Mouse (Mus musculus): Measurements from ENCODE around the gene Tmod2. TPM values are rescaled to one million over a fixed set of nuclear protein-coding genes. Genes with fewer than 3 reads are reported as not detected.

Gene Tmod2
- polyA plus RNA-seq, 1 experiment from 2014 or later: 28.5 TPM

DNA sequence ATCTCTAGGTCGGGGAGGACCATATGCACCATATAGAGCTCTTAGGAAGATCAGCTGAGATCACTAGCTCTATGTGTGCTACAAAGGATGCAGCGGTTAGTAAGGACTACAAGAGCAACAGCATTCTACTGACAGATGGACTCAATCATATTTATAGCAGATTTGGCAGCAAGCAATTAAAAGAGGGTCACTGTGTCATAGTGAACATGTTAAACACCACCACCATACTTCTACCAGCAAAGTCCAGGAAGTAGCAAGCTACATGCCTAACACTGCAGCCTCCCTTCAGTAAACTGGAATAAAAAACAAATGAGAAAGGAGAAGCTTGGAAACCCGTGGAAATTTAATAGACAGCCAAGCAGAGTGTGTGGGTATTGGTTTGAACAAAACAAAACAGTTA is 5.4 kb upstream of the Tmod2 start:
- WGBS: 67% methylated on average over 3 of the region's 3 CpGs
- H3K27ac ChIP-seq (replicated peaks; ENCODE audit: low read depth, low read length): no peak overlapping the region
- ATAC-seq (ENCODE audit: low read depth) (no peak), DNase-seq (ENCODE audit: low spot score) (no peak)
- no peak overlapping the region for H3K4me3 ChIP-seq (ENCODE audit: low read depth, low read length)
- H3K4me1 ChIP-seq (ENCODE audit: control insufficient read depth, insufficient read depth, low read length): no peaks in the 10 kb centered on the region
- H3K36me3 ChIP-seq (ENCODE audit: control insufficient read depth, insufficient read depth, low read length): no peaks in the 10 kb centered on the region
- H3K9ac ChIP-seq (ENCODE audit: low read depth, low read length): no peak overlapping the region
- H3K9me3 ChIP-seq (ENCODE audit: control insufficient read depth, low read length): no peaks in the 10 kb centered on the region
- no peaks in the 10 kb centered on the region for H3K27me3 ChIP-seq (replicated peaks; ENCODE audit: control insufficient read depth, insufficient read depth, low read length)
- no peak overlapping the region for H3K4me2 ChIP-seq (ENCODE audit: low read depth, low read length)

DNA sequence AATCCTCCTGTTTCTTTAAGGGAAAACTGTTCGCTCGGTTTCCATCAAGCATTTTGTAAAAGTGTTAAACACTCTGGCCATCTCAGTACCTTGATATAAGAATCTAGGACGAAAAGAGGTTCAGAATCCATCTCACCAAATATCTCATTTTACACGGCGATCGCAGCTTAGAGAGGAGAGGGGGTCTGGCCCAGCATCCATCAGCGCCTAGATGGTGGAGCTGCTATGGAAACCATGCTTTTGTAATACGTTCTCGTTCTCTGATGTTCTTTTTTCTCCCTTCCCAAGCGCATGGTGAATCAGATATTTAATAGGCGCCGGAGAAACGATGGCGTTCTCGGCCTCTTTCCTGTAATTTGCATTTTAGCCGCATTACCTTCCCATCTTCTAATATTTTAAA is 1.2 kb downstream of the Tmod2 start:
- DNase-seq (ENCODE audit: low spot score) (no peak), ATAC-seq (ENCODE audit: low read depth) (no peak)
- WGBS: 17% methylated on average over 16 of the region's 16 CpGs
- Histone ChIP-seq H3K27me3 (replicated peaks; ENCODE audit: control insufficient read depth, insufficient read depth, low read length) (no peaks in the 10 kb centered on the region), H3K4me1 (ENCODE audit: control insufficient read depth, insufficient read depth, low read length) (no peaks in the 10 kb centered on the region), H3K4me2 (ENCODE audit: low read depth, low read length) (peak overlapping the region; percentile 85), H3K27ac (replicated peaks; ENCODE audit: low read depth, low read length) (no peak overlapping the region), H3K36me3 (ENCODE audit: control insufficient read depth, insufficient read depth, low read length) (no peaks in the 10 kb centered on the region), H3K9ac (ENCODE audit: low read depth, low read length) (peak overlapping the region; percentile 44), H3K4me3 (ENCODE audit: low read depth, low read length) (peak overlapping the region; percentile 69), H3K9me3 (ENCODE audit: control insufficient read depth, low read length) (no peaks in the 10 kb centered on the region)

DNA sequence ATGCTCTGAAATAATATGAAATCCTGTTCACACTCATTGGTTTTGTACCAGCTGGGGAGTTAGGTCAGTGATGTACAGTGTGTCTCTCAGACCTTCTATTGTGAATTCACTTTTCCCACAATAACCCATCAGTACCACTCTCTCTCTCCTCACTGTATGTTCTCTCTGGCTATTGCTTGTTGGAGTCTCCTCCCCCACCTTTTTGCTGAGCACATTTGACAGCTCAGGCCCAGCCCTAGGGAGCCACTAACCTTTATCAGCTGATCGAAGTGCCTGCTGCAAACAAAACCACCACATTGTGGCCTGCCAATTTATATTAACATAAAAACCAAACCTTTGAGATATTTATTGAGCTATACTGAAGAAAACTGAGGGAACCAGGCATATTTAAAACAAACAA is 1.6 kb downstream of the Tmod2 start:
- 51% methylated on average over 1 of the region's 1 CpGs for WGBS
- DNase-seq (ENCODE audit: low spot score): no peak
- no peak overlapping the region for H3K9ac ChIP-seq (ENCODE audit: low read depth, low read length)
- peak overlapping the region; percentile 85; the same call in 1 of the 2 replicates for H3K4me2 ChIP-seq (ENCODE audit: low read depth, low read length)
- no peaks in the 10 kb centered on the region for H3K9me3 ChIP-seq (ENCODE audit: control insufficient read depth, low read length)
- no peaks in the 10 kb centered on the region for H3K27me3 ChIP-seq (replicated peaks; ENCODE audit: control insufficient read depth, insufficient read depth, low read length)
- no peak overlapping the region for H3K27ac ChIP-seq (replicated peaks; ENCODE audit: low read depth, low read length)
- no peak for ATAC-seq (ENCODE audit: low read depth)
- H3K4me1 ChIP-seq (ENCODE audit: control insufficient read depth, insufficient read depth, low read length): no peaks in the 10 kb centered on the region
- H3K4me3 ChIP-seq (ENCODE audit: low read depth, low read length): peak overlapping the region; percentile 69; the same call in 1 of the 2 replicates
- no peaks in the 10 kb centered on the region for H3K36me3 ChIP-seq (ENCODE audit: control insufficient read depth, insufficient read depth, low read length)

DNA sequence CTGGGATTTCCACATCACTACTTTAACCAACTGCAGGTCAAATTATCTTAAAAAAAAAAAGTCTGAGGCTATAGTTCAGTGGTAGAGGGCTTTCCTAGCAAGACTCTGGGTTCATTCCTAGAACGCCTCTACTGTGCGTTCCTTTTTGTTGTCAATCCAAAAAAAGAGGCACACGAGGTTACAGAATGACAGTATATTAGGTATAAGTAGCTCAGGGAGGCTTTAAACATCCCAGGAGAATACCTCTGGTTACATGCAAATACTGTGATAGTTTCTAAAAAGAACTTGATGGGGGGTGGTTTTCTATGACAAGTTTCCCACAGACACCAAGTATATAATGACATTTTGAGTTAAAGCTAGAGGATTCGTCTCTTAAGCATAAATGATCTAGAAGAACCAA is 3.6 kb downstream of the Tmod2 start:
- Histone ChIP-seq H3K4me2 (ENCODE audit: low read depth, low read length) (no peak overlapping the region), H3K4me1 (ENCODE audit: control insufficient read depth, insufficient read depth, low read length) (no peaks in the 10 kb centered on the region), H3K9ac (ENCODE audit: low read depth, low read length) (no peak overlapping the region), H3K4me3 (ENCODE audit: low read depth, low read length) (no peak overlapping the region), H3K36me3 (ENCODE audit: control insufficient read depth, insufficient read depth, low read length) (no peaks in the 10 kb centered on the region), H3K27me3 (replicated peaks; ENCODE audit: control insufficient read depth, insufficient read depth, low read length) (no peaks in the 10 kb centered on the region), H3K9me3 (ENCODE audit: control insufficient read depth, low read length) (no peaks in the 10 kb centered on the region), H3K27ac (replicated peaks; ENCODE audit: low read depth, low read length) (no peak overlapping the region)
- DNase-seq (ENCODE audit: low spot score) (no peak), ATAC-seq (ENCODE audit: low read depth) (no peak)
- WGBS: 90% methylated on average over 4 of the region's 4 CpGs

DNA sequence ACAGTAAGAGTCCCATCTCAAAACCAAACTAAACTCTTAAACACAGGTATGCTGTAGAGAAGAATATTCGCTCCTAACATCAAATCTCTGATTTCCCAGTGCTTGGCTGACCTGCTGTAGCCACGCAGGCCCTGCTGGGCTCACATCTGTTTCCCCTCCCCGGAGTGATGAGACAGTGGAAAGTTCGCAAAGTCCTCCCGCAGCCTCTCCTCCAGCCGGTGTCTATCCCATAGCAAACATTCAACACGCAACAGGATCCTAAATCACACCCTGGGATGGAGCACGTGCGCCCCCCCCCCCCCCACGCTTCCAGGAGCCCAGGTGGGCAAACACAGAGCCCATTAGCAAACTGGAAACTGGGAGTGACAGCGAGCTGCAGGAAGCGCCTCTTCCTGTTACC is 9.6 kb downstream of the Tmod2 start:
- no peak overlapping the region for H3K4me3 ChIP-seq (ENCODE audit: low read depth, low read length)
- H3K9ac ChIP-seq (ENCODE audit: low read depth, low read length): peak overlapping the region; percentile 17; the same call in 1 of the 2 replicates

GRCm38 (mm10) chr9:75600166-75600934 is 10.8 kb downstream of the Tmod2 start:
- peaks cover 12% of the 10 kb centered on the region for H3K4me1 ChIP-seq (ENCODE audit: control insufficient read depth, insufficient read depth, low read length)
- no peak overlapping the region for H3K4me3 ChIP-seq (ENCODE audit: low read depth, low read length)
- H3K9ac ChIP-seq (ENCODE audit: low read depth, low read length): no peak overlapping the region
- ATAC-seq (ENCODE audit: low read depth) (no peak), DNase-seq (ENCODE audit: low spot score) (peak; percentile 63)
- WGBS: 55% methylated on average over 7 of the region's 7 CpGs
- H3K27ac ChIP-seq (replicated peaks; ENCODE audit: low read depth, low read length): no peak overlapping the region; the same call in 1 of the 2 replicates
- no peaks in the 10 kb centered on the region for H3K36me3 ChIP-seq (ENCODE audit: control insufficient read depth, insufficient read depth, low read length)
- H3K27me3 ChIP-seq (replicated peaks; ENCODE audit: control insufficient read depth, insufficient read depth, low read length): no peaks in the 10 kb centered on the region
- H3K9me3 ChIP-seq (ENCODE audit: control insufficient read depth, low read length): no peaks in the 10 kb centered on the region
- H3K4me2 ChIP-seq (ENCODE audit: low read depth, low read length): no peak overlapping the region

More for the DNA sequence above, 9.6 kb downstream of the Tmod2 start:
- H3K27me3 ChIP-seq (replicated peaks; ENCODE audit: control insufficient read depth, insufficient read depth, low read length): no peaks in the 10 kb centered on the region
- H3K27ac ChIP-seq (replicated peaks; ENCODE audit: low read depth, low read length): 0 out of 2 replicates have a peak overlapping the region, but pooled peaks have one; percentile 31
- 33% methylated on average over 12 of the region's 12 CpGs for WGBS
- H3K9me3 ChIP-seq (ENCODE audit: control insufficient read depth, low read length): no peaks in the 10 kb centered on the region
- H3K4me2 ChIP-seq (ENCODE audit: low read depth, low read length): peak overlapping the region; percentile 37; the same call in 1 of the 2 replicates
- peaks cover 12% of the 10 kb centered on the region for H3K4me1 ChIP-seq (ENCODE audit: control insufficient read depth, insufficient read depth, low read length)
- H3K36me3 ChIP-seq (ENCODE audit: control insufficient read depth, insufficient read depth, low read length): no peaks in the 10 kb centered on the region
- ATAC-seq (ENCODE audit: low read depth) (0 out of 2 replicates have a peak, but pooled peaks have one; percentile 31), DNase-seq (ENCODE audit: low spot score) (peak; percentile 47)

GRCm38 (mm10) chr9:75599191-75599841 is 11.8 kb downstream of the Tmod2 start:
- Histone ChIP-seq H3K4me3 (ENCODE audit: low read depth, low read length) (no peak overlapping the region), H3K27ac (replicated peaks; ENCODE audit: low read depth, low read length) (no peak overlapping the region; the same call in 1 of the 2 replicates), H3K9me3 (ENCODE audit: control insufficient read depth, low read length) (no peaks in the 10 kb centered on the region), H3K9ac (ENCODE audit: low read depth, low read length) (no peak overlapping the region), H3K4me1 (ENCODE audit: control insufficient read depth, insufficient read depth, low read length) (peaks cover 12% of the 10 kb centered on the region), H3K4me2 (ENCODE audit: low read depth, low read length) (no peak overlapping the region), H3K27me3 (replicated peaks; ENCODE audit: control insufficient read depth, insufficient read depth, low read length) (no peaks in the 10 kb centered on the region), H3K36me3 (ENCODE audit: control insufficient read depth, insufficient read depth, low read length) (peaks cover 5% of the 10 kb centered on the region; the same call in 1 of the 2 replicates)
- ATAC-seq (ENCODE audit: low read depth): peak; percentile 87
- peak; percentile 87 for DNase-seq (ENCODE audit: low spot score)
- 39% methylated on average over 5 of the region's 5 CpGs for WGBS

DNA sequence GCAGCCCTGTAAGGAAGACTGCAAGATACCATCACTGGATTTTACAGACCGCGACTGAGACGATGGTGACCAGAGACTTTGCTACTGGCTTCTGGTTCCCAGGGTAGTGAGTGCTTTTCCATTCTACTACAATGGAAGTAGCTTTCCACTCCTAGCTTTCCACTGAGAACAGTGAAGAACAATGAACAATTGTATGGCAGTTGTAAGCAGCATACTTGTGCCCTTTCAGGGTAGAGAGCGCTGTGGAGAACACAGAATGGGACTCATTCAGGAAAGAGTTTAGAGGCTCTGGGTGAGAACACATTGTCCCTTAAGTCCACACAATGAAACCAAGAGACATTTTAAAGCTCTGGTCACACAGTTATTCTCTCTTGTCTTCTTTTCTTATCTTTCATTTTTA is 13.5 kb downstream of the Tmod2 start:
- ATAC-seq (ENCODE audit: low read depth): no peak

More for the DNA sequence above, 13.5 kb downstream of the Tmod2 start:
- Histone ChIP-seq H3K9ac (ENCODE audit: low read depth, low read length) (no peak overlapping the region), H3K36me3 (ENCODE audit: control insufficient read depth, insufficient read depth, low read length) (peaks cover 5% of the 10 kb centered on the region; the same call in 1 of the 2 replicates), H3K9me3 (ENCODE audit: control insufficient read depth, low read length) (no peaks in the 10 kb centered on the region), H3K4me1 (ENCODE audit: control insufficient read depth, insufficient read depth, low read length) (peaks cover 12% of the 10 kb centered on the region), H3K27me3 (replicated peaks; ENCODE audit: control insufficient read depth, insufficient read depth, low read length) (no peaks in the 10 kb centered on the region), H3K4me2 (ENCODE audit: low read depth, low read length) (no peak overlapping the region), H3K4me3 (ENCODE audit: low read depth, low read length) (no peak overlapping the region), H3K27ac (replicated peaks; ENCODE audit: low read depth, low read length) (no peak overlapping the region)
- 73% methylated on average over 4 of the region's 4 CpGs for WGBS
- no peak for DNase-seq (ENCODE audit: low spot score)

Data from embryonic facial prominence, embryonic 14.5 days (tissue).